8 mouse cellular contexts compared by ENCODE assay signal in genomic region chr1:92079982-92080537, GRCm38 (mm10).
A peak's percentile ranks its signal among the peaks of the same experiment; 100 is the strongest.
DNase-seq lines count a peak whose midpoint lies in the region; ATAC-seq and TF ChIP-seq lines count a peak whose summit lies in the region.

No protein-coding gene starts in this region.

- no peak overlapping the region for H3K9ac ChIP-seq in limb, embryonic 12.5 days (replicated peaks)
- no peak overlapping the region for H3K9ac ChIP-seq in hindbrain, embryonic 16.5 days (ENCODE audit: low read depth, low read length)
- no peak overlapping the region for H3K9ac ChIP-seq in neural tube, embryonic 15.5 days (replicated peaks)

- peak overlapping the region; percentile 41; the same call in 1 of the 2 replicates for H3K27ac ChIP-seq in gastrocnemius, adult 2 months
- 0 out of 2 replicates have a peak overlapping the region, but pooled peaks have one; percentile 13 for H3K27ac ChIP-seq in limb, embryonic 12.5 days
- no peak overlapping the region for H3K27ac ChIP-seq in hindbrain, embryonic 16.5 days (ENCODE audit: low read depth, low read length)
- no peak overlapping the region for H3K27ac ChIP-seq in neural tube, embryonic 15.5 days (replicated peaks)

- H3K36me3 ChIP-seq in G1E (replicated peaks), result peaks cover 38% of the 10 kb centered on the region
- H3K36me3 ChIP-seq in limb, embryonic 12.5 days, result no peaks in the 10 kb centered on the region
- no peaks in the 10 kb centered on the region for H3K36me3 ChIP-seq in hindbrain, embryonic 16.5 days (ENCODE audit: control insufficient read depth, insufficient read depth, low read length)
- no peaks in the 10 kb centered on the region for H3K36me3 ChIP-seq in neural tube, embryonic 15.5 days

- no peak overlapping the region for H3K4me2 ChIP-seq in limb, embryonic 12.5 days
- no peak overlapping the region for H3K4me2 ChIP-seq in hindbrain, embryonic 16.5 days (ENCODE audit: low read length)
- H3K4me2 ChIP-seq in neural tube, embryonic 15.5 days, result no peak overlapping the region

- intact Hi-C loops in gastrocnemius, adult 2 months (cut with DNase I), result no loop called here

- 62% methylated on average over 11 of the region's 11 CpGs for WGBS in limb, embryonic 12.5 days
- WGBS in hindbrain, embryonic 16.5 days, result 91% methylated on average over 11 of the region's 11 CpGs
- WGBS in neural tube, embryonic 15.5 days, result 90% methylated on average over 11 of the region's 11 CpGs

- H3K4me1 ChIP-seq in G1E (ENCODE audit: insufficient read depth, low read depth, low read length), result peaks cover 64% of the 10 kb centered on the region
- peaks cover 50% of the 10 kb centered on the region for H3K4me1 ChIP-seq in limb, embryonic 12.5 days (replicated peaks)
- peaks cover 3% of the 10 kb centered on the region for H3K4me1 ChIP-seq in hindbrain, embryonic 16.5 days (ENCODE audit: control insufficient read depth, insufficient read depth, low read depth, low read length)
- H3K4me1 ChIP-seq in neural tube, embryonic 15.5 days, result peaks cover 37% of the 10 kb centered on the region

- TF ChIP-seq CTCF in gastrocnemius, adult 2 months (IDR thresholded peaks at IDR 0.05), result no peak
- no peak for TF ChIP-seq CTCF in G1E (IDR thresholded peaks at IDR 0.05; ENCODE audit: low read depth, low read length)

- H3K9me3 ChIP-seq in G1E (replicated peaks), result no peaks in the 10 kb centered on the region
- no peaks in the 10 kb centered on the region for H3K9me3 ChIP-seq in limb, embryonic 12.5 days
- no peaks in the 10 kb centered on the region for H3K9me3 ChIP-seq in hindbrain, embryonic 16.5 days (ENCODE audit: control insufficient read depth, low read length)
- H3K9me3 ChIP-seq in neural tube, embryonic 15.5 days (replicated peaks), result no peaks in the 10 kb centered on the region

- H3K27me3 ChIP-seq in G1E (ENCODE audit: insufficient read depth, low read length), result no peaks in the 10 kb centered on the region
- no peaks in the 10 kb centered on the region for H3K27me3 ChIP-seq in limb, embryonic 12.5 days
- no peaks in the 10 kb centered on the region for H3K27me3 ChIP-seq in hindbrain, embryonic 16.5 days (replicated peaks; ENCODE audit: control insufficient read depth, insufficient read depth, low read length)
- no peaks in the 10 kb centered on the region for H3K27me3 ChIP-seq in neural tube, embryonic 15.5 days (replicated peaks)

- H3K4me3 ChIP-seq in gastrocnemius, adult 2 months, result no peak overlapping the region
- H3K4me3 ChIP-seq in G1E (ENCODE audit: low read depth, low read length), result no peak overlapping the region; the same call in 1 of the 2 replicates
- no peak overlapping the region for H3K4me3 ChIP-seq in limb, embryonic 12.5 days (replicated peaks)
- no peak overlapping the region for H3K4me3 ChIP-seq in hindbrain, embryonic 16.5 days (ENCODE audit: low read length)
- no peak overlapping the region for H3K4me3 ChIP-seq in neural tube, embryonic 15.5 days (replicated peaks)

- DNase-seq in gastrocnemius, adult 2 months, result no peak
- no peak for DNase-seq in gastrocnemius, adult 8-10 months (ENCODE audit: low spot score in 2 of 2)
- DNase-seq in G1E (ENCODE audit: low spot score), result peak; percentile 55
- peak; percentile 36 for DNase-seq in spleen, adult 12 weeks (ENCODE audit: low spot score)
- no peak for DNase-seq in ovary, adult 18-20 months (ENCODE audit: low spot score)

- peak; percentile 85 for ATAC-seq in G1E (ENCODE audit: extremely low read depth, insufficient number of reproducible peaks, low FRiP score, poor library complexity, severe bottlenecking)
- ATAC-seq in limb, embryonic 12.5 days (ENCODE audit: insufficient number of reproducible peaks, insufficient read depth, low FRiP score, low TSS enrichment, low read depth), result no peak
- no peak for ATAC-seq in hindbrain, embryonic 16.5 days
- no peak for ATAC-seq in neural tube, embryonic 15.5 days (ENCODE audit: low FRiP score)

Comparison
In these comparisons a context has a peak if more than half of its experiments do, and no peak if none do; other contexts are left out.
1. DNase-seq: peak in G1E (single experiment) and spleen, adult 12 weeks (single experiment); none in gastrocnemius, adult 2 months (single experiment), gastrocnemius, adult 8-10 months (0 of 2) and ovary, adult 18-20 months (single experiment).
2. H3K27ac ChIP-seq: peak in gastrocnemius, adult 2 months (single experiment) and limb, embryonic 12.5 days (single experiment); none in hindbrain, embryonic 16.5 days (single experiment) and neural tube, embryonic 15.5 days (single experiment).